Mouse (Mus musculus): ENCODE results near the gene Sipa1l1.

Sipa1l1 gene

DNA sequence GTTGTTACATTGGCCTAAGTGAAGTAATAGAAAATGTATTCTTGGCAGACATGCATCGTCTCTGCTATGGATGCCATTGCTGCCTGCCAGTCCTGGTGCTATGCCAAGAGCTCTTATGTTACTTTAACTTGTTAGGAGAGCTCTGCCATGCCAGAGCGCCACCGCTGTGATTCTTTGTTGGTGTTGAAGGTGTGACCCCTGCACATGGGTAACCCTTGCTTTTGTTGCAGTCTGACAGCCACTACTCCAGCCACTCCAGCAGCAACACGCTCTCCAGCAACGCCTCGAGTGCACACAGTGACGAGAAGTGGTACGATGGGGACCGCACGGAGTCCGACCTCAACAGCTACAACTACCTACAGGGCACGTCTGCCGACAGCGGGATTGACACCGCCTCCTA, 255.7 kb downstream of the Sipa1l1 start:
- DNase-seq (ENCODE audit: extremely low spot score), result no peak

DNA sequence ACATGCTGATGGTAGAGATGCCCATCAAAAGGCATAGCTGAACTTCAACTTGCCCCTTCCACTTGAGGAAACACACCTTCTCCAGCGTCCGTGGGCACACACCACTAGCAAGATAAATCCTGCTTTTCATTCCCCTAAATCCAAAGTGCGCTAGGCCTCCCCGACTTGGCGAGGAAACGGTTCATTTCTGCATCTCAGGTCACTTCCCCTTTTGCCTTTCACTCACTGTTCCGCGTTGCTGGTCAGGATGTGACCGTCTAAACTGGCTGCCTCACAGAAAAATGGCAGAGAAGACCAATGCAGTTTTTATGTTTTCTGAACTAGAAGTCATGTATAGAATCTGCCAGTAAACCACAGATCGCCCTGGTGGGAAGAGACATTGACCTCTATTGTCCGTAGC, 256.7 kb downstream of the Sipa1l1 start:
- DNase-seq (ENCODE audit: extremely low spot score), result no peak

DNA sequence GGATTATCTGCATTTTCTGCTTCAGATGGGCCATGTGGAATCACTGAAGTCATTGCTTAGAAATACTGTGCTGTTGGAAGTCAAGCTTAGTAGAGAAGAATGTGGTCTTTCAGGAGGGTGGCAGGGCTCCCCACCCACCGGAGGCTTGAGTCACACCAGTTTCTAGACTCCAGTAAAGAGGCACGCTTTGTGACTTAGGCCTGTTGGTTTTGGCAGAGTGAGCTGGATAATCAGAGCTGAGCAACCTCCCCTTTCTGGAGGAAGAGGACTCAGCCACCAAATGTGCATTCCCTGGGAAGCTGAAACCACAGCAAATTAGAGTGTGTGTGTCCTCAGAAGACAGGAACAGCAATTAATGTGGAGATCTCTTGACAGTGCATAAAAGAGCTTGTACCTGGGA, 258.3 kb downstream of the Sipa1l1 start:
- no peak for DNase-seq (ENCODE audit: extremely low spot score)

- DNase-seq (ENCODE audit: extremely low spot score), result no peak
These were observed 259.3 kb downstream of the Sipa1l1 start for GRCm38 (mm10) chr12:82428466-82428865.

DNA sequence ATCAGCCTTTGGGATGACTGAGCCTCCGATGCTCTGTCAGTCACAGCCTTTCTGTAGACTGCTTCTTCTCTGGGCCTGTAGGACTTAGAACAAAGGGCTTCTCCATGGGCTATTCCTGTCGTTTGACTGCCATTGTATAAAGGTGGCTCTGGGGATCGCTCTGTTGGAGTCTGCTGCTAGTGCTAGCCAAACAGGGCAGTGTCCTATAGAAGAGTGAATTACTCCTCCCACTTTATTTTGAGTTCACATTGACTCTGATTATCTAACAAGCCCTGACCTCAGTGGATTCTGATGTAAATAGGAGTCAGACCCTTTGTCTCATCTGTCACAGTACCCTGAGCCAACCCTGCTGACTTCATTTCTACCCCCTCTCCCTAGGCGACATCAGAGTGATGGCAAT, 264.2 kb downstream of the Sipa1l1 start:
- no peak for DNase-seq (ENCODE audit: extremely low spot score)

GRCm38 (mm10) chr12:82434591-82434990, 265.5 kb downstream of the Sipa1l1 start:
- DNase-seq (ENCODE audit: extremely low spot score), result no peak

DNA sequence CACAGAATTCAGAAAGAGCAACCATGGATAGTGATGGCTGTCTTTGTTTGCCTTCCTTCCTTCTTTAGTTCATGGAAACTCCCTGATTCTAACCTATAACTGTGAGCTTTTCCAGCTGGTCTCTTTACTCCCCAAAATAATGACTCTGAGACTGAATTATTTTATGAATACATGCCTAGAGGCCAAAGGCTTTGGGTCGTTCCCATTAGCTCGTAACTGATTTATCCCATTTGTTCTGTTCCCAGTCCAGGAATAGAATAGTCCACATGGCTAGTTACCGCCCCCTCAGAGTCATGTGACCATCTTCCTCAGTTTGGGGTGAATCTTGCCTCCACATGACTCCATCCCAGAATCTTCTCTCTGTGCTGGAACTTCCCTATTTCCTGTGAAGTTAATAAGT, 272.4 kb downstream of the Sipa1l1 start:
- no peak for DNase-seq (ENCODE audit: extremely low spot score)

- no peak for DNase-seq (ENCODE audit: extremely low spot score)
These were observed 277.5 kb downstream of the Sipa1l1 start for GRCm38 (mm10) chr12:82446609-82447024.

DNA sequence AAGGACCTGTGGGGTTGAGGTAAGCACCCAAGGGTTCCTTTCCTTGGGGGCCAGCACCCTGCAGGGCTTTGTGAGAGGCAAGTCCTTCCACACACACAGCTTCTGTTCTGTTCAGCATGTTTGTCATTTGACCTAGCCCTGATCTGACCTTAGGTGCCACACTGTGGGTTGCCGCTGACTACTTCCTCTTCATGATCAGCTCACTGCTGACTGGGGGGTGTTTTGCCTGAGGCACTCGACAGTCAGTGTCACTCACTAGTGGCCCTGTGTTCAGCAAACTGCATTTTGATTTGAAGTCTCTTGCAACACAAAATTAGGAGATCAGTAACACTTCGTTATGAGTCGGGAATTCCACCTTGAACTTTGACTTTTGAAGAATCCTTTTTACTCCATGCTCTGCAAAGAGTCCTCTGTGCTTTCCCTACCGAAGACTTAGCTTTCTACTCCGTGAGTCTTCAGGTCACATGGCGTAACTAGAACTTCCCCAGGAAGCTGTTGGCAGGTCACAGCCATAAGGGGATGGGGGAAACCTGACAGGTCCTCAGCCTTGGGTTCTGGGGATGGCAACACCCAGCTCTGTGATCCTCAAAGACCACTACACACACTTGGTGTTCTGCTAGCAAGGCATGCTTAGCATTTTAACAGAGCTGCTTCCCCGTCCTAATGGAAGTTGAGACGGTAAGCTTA, 279.2 kb downstream of the Sipa1l1 start:
- DNase-seq (ENCODE audit: extremely low spot score), result no peak

DNA sequence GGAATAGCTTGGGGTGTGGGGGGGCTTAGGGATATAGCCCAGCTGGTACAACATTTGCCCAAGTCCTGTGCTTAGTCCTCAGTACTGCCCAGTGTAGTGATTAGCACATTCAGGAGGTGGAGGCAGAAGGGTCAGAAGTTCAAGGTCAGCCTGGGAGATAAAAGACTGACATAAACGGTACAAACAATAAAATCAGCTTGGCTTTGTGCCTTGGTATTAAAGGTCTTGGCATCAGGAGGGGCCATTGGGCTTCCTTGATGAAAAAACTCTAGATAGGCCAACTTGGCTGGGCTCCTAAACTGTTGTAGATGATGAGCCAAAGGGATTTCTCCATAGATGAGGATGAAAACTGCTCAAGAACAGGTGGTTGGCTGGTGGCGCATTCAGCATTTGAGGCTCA, 283.3 kb downstream of the Sipa1l1 start:
- DNase-seq (ENCODE audit: extremely low spot score), result no peak

- no peak for DNase-seq (ENCODE audit: extremely low spot score)
These were observed 285.3 kb downstream of the Sipa1l1 start for GRCm38 (mm10) chr12:82454415-82454814.

DNA sequence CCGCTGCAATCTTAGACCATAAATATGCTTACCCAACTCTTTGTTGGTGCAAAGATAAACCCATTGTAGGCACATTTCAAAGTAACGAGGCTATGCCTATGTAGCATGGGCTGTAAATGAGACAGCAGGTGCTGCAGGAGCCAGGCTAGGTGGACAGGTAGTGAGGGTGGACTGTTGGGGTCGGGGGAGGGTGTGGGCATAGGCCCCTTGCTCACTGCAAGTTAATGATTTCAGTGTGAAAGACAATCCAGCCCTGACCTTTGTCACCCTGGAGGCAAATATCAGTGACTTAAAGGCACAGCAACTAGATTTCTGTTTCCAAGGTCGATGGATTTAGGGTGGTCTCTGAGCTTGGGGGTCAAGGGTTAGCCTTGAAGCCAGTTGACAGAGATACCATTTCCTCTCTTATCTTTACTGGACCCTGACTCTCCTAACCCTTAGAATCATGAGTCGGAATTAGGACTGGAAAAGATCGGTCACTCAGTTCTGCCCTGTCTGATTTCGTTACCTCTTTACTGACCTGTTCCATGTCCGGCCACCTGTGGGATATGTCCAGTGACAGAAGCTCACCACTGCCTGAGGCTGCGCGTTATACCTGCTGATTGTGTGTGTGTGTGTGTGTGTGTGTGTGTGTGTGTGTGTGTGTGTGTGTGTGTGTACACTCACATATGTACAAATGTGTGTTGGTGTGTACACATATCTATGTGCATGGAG, 286.7 kb downstream of the Sipa1l1 start:
- DNase-seq (ENCODE audit: extremely low spot score), result no peak

GRCm38 (mm10) chr12:82456414-82456805, 287.3 kb downstream of the Sipa1l1 start:
- DNase-seq (ENCODE audit: extremely low spot score), result no peak

DNA sequence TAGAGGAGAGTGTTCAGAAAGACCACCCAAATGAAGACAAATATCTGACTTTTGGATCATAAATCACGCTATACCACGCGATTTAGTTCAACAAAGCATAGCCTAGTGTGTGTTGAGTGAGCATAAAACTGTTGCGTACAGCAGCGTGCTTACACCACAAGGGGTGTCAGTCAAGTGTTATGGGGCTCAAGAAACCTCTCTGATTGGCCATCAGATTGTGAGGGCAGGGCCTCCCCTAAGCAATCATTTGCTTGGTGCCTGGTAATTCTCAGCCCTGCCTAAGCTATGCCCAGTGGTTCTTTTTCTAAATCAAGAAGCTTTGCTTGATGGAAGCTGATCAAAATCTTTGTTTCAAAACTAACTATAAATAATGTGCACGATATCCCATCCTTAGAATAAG, 288.5 kb downstream of the Sipa1l1 start:
- DNase-seq (ENCODE audit: extremely low spot score), result no peak

DNA sequence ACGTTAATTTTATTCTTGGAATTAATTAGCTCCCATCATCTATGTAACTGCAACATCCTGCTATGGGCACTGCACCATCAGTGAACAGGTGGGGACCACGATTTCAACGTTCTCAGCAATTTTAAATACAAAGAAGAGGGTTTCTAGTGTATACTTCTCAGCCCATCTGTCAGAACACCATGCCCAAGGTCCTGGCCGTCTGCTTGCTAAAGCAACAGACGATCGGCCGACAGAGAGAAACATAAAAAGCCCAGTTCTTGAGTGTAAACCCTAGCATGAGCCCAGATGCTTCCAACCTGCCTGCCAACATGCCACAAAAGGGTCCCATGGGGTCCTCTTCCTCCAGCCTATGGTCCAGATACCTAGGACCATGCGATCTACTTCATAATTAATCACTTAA, 288.9 kb downstream of the Sipa1l1 start:
- DNase-seq (ENCODE audit: extremely low spot score), result no peak

GRCm38 (mm10) chr12:82467234-82467633, 298.1 kb downstream of the Sipa1l1 start:
- DNase-seq (ENCODE audit: extremely low spot score), result no peak

DNA sequence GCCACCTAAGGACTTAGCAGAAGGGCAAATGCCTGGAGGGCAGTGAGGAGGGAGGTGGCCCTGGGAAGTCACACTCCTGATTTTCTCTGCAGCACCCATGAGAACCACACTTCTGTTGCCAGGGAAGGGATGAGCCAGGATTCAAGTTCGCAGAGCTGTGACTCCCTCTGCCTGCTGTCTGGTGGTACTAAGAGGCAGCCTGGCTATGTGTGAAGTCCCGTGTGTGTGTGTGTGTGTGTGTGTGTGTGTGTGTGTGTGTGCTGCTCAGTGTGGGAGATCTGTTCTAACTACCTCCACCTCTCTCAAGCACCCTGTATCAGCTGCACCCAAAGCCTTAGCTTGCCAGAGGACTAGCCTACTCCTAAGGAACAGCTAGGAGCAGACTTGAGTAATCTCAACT, 298.5 kb downstream of the Sipa1l1 start:
- no peak for DNase-seq (ENCODE audit: extremely low spot score)

DNA sequence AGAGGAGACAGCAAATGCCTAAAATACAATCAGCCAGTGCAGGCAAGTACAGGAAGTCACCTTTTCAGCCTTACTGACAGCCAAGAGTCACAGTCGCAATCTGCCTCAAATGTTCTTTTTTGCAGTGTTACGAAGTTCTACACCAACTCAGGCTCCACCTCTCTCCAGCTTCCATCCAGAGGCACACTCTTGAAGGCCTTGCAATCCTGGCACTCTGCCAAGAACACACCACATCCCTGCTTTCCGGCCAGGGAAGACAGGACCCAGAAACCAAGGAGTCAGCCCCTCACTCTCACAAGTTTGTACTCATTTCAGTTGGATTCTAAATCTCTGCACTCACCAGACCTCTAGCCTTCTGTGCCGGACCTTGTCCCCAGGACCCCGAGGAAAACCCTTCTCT, 299.3 kb downstream of the Sipa1l1 start:
- no peak for DNase-seq (ENCODE audit: extremely low spot score)

GRCm38 (mm10) chr12:82469706-82470361, 300.7 kb downstream of the Sipa1l1 start:
- DNase-seq (ENCODE audit: extremely low spot score), result peak; percentile 90

- DNase-seq (ENCODE audit: extremely low spot score), result peak; percentile 85
These were observed 301.3 kb downstream of the Sipa1l1 start for GRCm38 (mm10) chr12:82470362-82470936.

DNA sequence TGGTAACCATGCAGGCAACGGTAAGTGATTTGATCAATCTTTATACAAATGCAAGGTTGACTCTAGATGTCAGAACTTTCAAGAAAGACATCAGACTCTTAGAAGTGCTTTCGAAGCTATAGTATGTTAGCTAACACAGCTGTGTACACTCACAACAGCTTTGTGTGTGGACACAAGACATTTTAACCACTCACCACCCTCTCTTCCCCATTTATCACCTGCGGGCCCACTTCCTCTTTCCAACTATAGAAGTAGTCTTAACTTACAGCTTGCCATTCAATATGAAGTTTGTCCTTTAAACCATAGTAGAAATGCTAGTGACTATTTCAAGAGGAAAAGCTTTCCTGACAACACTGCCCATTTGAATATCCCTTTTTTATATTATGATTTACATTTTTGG, 303.7 kb downstream of the Sipa1l1 start:
- DNase-seq (ENCODE audit: extremely low spot score), result no peak

- DNase-seq (ENCODE audit: extremely low spot score), result no peak
These were observed 304.1 kb downstream of the Sipa1l1 start for GRCm38 (mm10) chr12:82473238-82473637.

DNA sequence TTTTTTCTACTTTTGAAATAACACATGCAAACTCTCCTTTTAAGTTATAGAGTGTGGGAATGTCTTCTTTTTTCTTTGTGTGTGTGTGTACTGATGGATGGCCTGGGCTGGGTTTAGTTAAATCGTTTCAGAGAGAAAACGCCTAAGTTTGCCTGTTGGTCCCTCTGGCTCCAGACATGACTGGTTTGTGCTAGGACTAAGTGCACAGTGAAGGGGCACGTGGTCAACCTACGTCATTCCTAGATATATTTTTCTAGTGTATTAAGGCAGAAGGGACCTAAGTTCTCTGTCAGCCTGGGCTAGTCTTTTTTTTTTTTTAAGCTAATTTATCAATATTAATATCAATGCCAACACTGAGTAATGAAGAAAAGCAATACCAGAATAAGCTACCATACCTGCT, 305.3 kb downstream of the Sipa1l1 start:
- no peak for DNase-seq (ENCODE audit: extremely low spot score)
